Mouse (Mus musculus) embryo, embryonic 11 days (tissue): ENCODE results near the gene Alg13.

Source experiments
- DNase-seq: peaks from one replicate; pipeline ENCODE4 v3.0.0-alpha.2; 2015

Alg13 gene

DNA sequence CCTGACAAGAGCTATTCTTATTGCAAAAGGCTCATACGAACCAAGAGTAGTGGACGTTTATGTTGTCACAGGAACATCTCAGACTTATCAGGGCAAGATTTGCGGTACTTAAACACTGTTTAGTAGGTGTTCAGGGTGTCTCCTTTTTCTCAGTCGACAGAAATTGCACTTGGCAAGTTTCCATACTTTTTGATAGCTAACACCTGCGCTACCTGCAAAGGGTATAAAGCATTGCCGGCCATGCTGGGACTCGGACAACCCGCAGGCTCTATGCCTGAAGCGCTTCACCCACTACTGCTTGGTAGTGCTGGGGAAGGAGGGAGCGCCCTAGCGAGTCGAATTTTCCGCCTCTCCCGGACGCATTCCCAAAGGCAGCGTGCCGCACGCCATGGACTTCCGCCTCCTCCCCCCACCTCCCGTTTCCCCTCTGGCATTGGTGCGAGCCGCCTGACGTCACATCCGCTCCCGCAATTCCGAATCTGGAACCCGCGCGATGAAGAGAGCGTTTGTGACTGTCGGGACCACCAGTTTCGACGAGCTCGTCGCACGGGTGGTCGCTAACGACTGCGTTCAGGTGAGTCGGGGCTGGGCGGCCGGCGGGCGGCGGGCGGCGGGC lies at the start of gene Alg13:
TSS of gene Alg13 (plus strand) at position 257 of the 616 bp plus-strand sequence.
- peak; percentile 88 for DNase-seq

DNA sequence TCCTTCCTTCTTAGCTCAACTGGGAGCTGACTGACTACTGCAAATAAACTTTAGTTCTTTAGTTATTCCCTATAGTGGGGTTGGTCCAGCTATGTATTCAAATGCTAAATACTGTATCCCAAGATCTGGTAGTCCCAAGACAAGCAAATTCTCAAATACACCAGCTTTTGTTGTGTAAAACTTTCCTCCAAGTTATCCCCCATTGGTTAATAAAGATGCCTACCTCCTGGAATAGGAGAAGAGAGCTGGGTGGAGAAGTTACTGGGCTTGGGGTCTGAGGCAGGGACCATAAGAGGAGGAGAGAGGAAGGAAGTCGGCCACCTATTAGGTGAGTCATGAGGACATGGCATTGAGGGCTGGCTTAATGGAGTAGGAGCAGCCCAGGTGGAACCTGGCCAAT lies 49.0 kb upstream of the Alg13 start:
- DNase-seq, result no peak

DNA sequence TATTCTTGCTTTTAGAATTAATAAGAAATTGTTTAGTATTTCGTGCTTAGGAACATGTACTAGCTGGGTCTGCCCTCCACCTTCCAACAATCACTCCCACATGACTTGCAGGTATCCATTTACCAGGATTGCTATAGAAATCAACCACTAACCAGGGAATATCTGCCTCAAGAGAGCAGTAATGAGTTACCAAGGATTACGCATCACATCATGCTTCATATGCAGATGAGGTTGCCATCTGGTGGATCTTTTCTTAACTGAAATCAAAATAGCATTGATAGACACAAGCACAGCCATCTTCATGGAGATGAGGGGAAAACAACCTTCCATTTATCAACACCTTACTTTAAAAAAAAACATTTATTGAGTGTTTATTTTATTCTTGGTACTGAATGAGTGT lies 16.1 kb upstream of the Alg13 start:
- peak; percentile 5 for DNase-seq

DNA sequence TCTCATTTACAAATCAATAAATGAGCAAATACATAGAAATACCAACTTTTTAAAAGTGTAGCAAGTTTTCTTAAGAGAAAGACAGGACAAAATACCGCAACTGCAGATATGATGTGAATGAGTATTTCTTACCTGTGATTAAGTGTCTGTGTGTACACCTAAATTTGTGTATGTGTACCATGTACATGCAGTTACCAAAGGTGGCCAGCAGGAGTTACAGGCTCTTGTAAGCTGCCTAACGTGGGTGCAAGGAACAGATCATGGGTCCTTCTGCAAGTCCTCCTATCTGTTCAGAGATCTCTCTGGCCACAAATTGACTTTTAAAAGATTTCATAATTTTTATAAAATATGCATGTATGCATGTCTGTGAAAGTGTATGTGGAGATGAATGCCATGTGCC lies 11.9 kb upstream of the Alg13 start:
- no peak for DNase-seq

DNA sequence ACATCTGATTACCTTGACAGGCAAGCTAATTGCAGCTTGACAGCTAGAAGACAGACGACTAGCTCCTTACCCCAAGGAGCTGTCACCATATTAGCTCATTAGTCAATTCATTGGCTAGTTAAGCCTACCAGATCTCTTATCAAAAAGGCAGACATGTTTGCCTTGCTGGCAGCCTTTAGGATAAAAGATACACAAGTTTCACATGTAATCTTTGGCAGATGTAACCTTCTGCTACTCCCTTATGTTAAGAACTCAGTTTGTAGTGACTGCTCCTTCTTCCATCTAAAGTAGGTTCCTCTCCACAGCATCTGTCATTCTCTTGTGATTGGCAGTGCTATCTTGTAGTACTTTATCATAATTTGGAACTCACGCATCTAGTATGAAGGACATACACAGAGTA lies 3.6 kb upstream of the Alg13 start:
- DNase-seq, result no peak

DNA sequence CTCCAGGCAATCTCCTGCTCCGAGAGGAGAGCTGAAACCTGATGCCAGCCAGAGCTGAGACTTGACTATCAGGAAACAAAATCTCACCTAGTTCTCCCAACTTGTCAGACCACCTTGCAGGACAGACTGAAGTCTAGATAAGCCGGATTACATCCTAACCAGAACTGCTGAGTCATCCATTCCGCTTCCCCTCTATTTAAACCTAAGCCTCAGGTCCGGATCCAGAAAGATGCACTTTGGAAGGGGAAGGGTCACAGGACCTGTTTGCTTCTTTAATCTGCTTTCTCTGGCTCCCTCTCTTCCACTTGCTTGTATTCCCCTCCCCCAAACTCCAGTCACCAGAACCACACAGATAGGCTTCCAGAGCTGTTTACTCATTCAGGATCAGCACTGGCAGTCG lies 2.6 kb upstream of the Alg13 start:
- no peak for DNase-seq

DNA sequence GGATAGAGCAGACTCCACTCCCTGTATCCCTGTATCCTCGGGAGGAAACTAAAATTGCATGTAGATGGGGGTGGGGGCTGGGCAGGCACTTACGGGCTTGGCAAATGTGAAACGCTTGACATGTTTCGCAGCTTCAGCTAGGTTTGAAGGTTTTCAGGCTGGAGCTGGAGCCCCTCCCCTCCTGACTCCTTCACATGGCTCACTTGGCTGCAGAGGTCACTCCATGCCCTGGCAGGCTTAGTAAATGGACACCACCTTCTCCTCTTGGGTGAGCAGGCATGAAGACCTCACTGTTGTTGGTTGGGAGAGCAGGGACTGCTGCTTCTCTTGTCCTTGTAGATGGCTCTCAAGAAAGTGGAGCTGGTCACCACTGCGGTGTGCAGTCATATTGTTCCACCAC lies 1.6 kb upstream of the Alg13 start:
- no peak for DNase-seq

DNA sequence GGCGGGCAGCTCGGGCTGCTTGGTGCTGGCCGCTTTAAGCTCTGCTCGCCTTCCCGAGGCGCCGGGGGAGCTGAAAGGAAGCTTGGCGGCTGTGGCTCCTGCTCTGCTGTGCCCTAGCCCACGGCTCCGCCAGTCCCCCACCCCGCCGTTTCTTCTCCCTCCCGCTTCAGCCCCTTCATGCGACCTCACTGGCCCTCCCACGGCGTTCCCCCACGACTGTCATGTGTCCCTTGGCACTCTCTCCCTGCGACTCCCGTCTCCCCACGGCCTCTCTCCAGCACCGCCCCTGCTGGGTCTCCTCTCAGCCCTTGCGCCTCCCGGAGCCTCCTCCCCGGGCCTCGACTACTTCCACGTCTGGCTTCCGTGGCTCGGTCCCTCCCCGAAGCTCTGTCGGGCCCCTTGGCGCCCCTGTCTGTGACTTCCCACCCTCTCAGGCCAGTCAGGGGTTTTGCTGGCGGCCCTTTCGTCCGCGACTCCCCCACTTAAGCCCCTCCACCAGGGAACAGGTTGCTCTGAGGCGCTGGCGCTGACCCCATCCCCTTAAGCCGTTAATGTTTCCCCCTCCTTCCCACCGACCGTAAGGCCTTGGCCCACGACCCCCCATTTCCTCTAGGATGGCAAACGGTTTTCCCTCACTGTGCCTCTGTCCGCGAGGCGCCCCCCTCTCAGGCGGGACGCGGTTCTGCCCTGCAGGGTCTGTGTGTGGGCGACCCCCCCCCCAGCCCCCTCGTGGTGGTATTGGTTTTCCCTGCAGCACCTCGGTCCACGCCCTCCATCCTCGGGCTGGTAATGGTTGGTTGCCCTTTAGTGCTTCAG lies 768 bp downstream of the Alg13 start:
- peak; percentile 28 for DNase-seq

DNA sequence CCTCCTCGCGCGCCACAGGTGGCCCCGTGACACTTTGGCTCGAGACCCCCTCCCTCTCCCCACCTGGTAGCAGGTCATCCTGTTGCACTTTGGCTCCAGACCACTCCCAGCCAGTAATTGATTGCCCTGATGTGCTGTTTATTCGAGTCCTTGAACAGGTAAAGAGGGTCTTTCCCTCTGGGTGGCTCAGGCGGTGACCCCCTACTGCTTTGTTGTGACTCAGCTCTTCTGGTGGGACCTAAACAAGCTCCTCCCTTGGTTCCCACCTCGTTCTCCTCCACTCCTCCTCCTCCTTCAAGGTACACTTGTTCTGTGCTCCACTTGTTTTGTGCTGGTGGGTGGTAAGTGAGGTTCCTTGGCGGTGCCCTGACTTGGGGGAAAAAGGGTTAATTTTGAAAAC lies 1.8 kb downstream of the Alg13 start:
- DNase-seq, result no peak

DNA sequence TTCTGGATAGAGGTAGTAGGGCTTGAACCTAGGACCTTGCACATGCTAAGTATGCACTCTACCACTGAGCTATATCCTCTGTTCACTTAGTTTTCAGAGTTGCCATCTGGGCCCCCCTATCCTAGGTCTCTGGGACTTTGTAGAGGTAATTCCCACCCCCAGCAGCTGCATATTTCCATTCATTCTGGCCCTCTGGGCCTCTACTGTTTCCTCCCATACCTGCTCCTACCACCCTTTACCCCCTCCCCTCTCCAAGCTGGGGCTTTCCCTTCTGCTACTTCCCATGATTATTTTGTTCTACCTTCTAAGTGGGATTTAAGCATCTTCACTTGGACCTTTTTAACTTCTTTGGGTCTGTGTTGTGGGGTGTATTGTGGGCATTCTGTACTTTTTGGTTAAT lies 7.8 kb downstream of the Alg13 start:
- DNase-seq, result no peak

DNA sequence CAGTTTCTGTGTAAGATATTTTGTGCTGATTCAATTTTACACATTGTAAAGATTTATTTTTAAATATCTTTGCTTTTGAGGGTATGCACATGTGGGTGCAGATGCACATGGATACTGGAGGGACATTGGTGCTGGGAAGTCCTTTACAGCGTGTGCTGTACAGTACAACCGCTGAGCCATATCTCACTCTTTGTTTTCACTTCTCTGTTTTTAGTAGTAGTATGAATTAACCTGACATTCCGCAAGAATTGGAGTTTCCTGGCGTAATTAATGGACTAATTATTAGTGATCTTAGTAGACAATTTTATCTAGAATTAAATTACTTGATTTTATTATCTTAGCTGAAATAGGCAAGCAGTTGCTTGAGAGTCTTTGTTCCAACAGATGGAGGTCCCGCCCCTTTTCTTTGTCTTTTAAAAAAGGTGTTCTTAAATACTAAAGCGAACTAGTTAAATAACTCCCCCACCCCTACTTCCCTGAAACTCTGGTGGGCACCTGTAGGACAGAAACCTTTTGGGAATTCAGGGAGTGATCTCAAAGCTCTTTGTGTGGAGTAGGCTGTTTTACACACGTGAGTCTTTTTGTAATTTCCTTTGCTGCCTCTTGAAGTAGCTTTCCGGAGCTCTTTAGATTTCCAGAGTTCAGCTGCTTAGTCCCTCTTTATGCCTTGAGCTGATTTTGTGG lies 17.9 kb downstream of the Alg13 start:
- no peak for DNase-seq

DNA sequence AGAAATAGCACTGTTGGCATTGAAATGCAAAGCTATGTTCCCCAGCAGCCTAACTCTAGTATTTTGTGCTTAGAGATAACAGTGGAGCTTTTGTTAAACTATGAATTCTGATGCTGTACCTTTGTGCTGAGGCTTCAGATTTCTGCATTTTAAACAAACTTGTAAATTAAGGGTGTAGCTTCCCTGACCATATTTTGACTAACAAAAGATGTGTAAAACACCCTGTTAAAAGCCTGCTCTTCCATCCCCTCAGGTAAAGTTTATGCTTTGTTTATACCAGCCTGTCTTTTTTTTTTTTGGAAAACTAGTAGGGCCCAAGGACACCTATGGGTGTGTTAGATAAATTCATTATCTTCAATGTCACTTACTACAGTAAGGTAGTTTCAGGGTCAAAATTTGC lies 20.3 kb downstream of the Alg13 start:
- no peak for DNase-seq

DNA sequence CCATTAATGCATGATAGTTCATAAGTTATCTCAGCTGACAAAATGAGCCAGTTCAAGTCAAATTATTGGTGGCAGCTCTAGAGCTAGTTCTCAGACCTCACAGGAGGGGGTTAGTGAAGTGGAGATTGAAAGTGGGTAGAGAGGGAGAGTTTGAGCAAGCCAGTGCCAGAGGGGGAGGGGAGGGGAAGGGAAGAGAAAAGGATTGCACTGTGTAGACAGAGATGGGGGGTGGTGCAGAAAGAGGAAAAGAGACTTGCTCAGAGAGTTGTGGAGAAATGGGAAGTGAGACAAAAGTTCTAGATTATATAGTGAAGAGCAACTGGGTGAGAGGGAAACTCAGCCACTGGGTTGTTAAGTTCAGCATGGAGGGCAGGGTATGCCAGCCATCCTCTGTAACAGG lies 20.8 kb downstream of the Alg13 start:
- no peak for DNase-seq

DNA sequence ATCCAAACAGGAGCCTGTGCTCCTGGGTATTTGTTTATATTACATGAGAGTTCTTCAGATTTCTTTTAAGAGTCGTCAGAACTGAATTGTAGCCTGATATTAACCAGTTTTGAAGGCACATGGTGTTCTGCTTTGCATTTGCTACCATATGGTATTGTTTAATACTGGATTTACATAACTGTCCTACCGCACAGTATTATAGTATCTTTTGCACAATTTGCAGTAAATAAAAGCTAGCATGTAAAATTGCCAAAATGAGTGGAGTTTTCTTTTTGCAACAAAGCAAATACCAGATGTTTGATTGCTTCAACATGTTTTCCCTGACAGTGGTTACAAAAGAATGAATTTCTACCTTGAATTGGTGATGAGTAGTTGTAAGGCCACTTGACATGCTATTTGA lies 56.6 kb downstream of the Alg13 start:
- no peak for DNase-seq

DNA sequence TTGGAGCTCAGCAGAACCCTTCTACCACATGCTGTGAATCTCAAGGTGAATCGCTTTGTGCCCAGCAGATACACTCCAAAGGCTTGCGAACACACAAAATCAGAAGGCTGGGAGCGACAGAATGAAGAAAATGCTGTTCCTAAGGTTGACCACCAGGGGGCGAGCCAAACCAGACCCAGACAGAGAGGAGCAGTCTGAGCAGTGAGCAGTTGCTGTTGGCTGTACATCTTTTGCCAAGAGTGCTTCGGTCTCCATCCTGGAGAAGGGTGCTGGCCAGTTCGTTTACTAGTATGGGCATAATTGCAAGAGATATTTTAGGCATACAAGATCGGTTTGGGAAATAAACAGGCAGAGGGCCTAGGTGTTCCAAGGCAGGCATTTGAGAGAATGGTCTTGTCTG lies 85.9 kb downstream of the Alg13 start:
- peak; percentile 35 for DNase-seq

DNA sequence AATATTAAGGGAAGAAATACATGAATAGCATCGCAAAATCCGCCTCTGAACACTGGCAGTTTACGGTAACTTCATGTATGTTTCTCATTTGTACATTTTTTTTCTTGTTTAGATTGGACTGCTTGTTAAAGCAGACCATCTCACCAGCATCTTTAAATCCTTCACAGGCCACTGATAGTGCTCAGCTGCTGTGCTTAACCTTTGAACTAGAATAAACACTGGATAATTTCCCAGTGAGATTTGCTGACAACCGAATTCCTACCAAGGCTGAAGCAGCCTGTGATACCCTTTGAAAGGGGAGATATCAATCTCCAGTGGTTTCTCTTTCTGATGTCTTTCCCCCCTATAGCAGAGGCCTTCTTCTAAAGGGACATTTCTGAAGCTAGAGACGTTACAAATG lies 90.4 kb downstream of the Alg13 start:
- DNase-seq, result no peak

DNA sequence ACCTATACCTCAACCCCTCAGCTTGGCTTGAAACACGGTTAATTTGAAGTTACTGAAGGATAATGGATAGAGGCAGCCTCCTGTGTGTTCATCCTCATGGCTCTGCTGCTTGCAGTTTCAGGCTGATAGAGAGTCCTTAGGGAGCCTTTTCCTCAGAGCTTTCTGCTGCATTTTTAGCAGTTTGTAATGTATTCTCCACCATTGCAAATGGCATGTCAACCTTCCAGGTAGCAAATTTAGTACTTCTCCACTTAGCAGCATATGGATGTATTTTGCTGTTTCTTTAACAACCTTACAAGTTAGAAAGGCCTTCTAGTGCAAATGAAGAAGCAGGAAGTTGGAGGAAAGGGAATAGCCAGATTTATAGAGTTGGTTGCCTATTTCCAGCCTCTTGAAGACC lies 102.7 kb downstream of the Alg13 start:
- DNase-seq, result no peak

DNA sequence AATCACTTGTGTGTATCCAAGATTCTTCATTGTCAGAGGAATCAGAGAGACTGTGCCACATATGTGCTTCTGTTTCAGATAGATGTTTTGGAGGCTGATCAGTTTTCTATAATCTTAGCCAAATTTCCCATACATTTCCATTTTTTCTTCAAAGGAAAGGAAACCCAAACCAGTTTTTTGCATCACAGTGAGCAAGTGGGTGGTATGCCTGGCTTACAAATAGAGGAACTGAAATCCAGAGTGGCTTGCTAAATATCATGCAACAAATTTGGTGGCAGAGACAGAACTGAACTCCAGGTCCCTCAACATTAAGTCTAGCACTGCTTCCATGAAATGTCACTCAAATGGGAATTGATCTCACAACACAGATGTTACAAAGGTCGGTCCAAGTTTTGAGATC lies 103.5 kb downstream of the Alg13 start:
- no peak for DNase-seq

DNA sequence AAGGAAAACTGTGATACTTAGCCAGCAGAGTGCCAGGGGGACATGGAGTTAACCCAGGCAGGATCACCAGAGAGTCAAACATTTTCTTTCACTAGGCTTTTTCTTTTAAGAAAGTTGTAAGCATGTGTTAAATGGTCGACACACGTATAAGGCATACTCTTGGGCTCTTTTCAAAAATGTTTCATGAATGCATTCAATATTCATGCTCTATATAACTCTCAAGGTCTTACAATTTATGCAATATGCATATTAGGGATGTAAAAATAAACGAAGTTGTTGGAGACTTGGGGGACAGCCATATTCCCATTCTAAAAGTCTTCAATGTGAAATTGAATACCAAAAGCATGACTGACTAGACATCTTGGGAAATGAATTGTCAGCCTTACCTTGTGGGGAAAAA lies 106.2 kb downstream of the Alg13 start:
- no peak for DNase-seq
